Mouse (Mus musculus) frontal cortex, adult 2 months (tissue): ENCODE measurements at regions not wholly inside any gene's neighbourhood (a gene's known extent, or its start where the extent isn't known, plus 50 kb on each side); places are given as distances from the start of the nearest gene placed in this dataset.

Source experiments
- DNase-seq, 2 experiments: peaks; one replicate each; pipeline ENCODE4 v3.0.0; 2022; ENCODE audit warnings: low spot score in 1 of 2; ENCODE audit errors: extremely low spot score in 1 of 2

- no peak for DNase-seq
Measured at GRCm38 (mm10) chr10:96847433-96848165, 230.8 kb downstream of the Btg1 start.

GRCm38 (mm10) chr10:96848496-96848895 is 231.7 kb downstream of the Btg1 start:
- DNase-seq, result no peak

- no peak for DNase-seq
Measured at GRCm38 (mm10) chr10:96860366-96860765, 243.6 kb downstream of the Btg1 start.

GRCm38 (mm10) chr10:96863230-96863629 is 246.4 kb downstream of the Btg1 start:
- DNase-seq, result no peak

- DNase-seq, result no peak
Measured at GRCm38 (mm10) chr10:96866468-96866867, 249.7 kb downstream of the Btg1 start.

- no peak for DNase-seq
Measured at GRCm38 (mm10) chr10:96871559-96872160, 254.9 kb downstream of the Btg1 start.

GRCm38 (mm10) chr10:96874646-96875045 is 257.8 kb downstream of the Btg1 start:
- DNase-seq, result no peak

- DNase-seq, result no peak
Measured at GRCm38 (mm10) chr10:96875676-96876075, 258.9 kb downstream of the Btg1 start.

- DNase-seq, result no peak
Measured at GRCm38 (mm10) chr10:96879425-96879824, 262.6 kb downstream of the Btg1 start.

- DNase-seq, result no peak
Measured at GRCm38 (mm10) chr10:96880771-96881170, 264.0 kb downstream of the Btg1 start.

- no peak for DNase-seq
Measured at GRCm38 (mm10) chr10:96881212-96881611, 264.4 kb downstream of the Btg1 start.

- DNase-seq, result no peak
Measured at GRCm38 (mm10) chr10:96881660-96882059, 264.9 kb downstream of the Btg1 start.

- no peak for DNase-seq
Measured at GRCm38 (mm10) chr10:96901150-96901549, 284.3 kb downstream of the Btg1 start.

- DNase-seq, result no peak
Measured at GRCm38 (mm10) chr10:96905098-96905809, 288.4 kb downstream of the Btg1 start.

GRCm38 (mm10) chr10:96909661-96910315 is 293.0 kb downstream of the Btg1 start:
- no peak for DNase-seq

- peak in 1 of 2 experiments; percentile 11 for DNase-seq
Measured at GRCm38 (mm10) chr10:96921181-96921580, 304.4 kb downstream of the Btg1 start.

- DNase-seq, result no peak
Measured at GRCm38 (mm10) chr10:96924266-96924672, 307.5 kb downstream of the Btg1 start.

- DNase-seq, result no peak
Measured at GRCm38 (mm10) chr10:96924722-96925121, 307.9 kb downstream of the Btg1 start.

- DNase-seq, result no peak
Measured at GRCm38 (mm10) chr10:96925771-96926170, 309.0 kb downstream of the Btg1 start.

- DNase-seq, result peak in 1 of 2 experiments; percentile 65
Measured at GRCm38 (mm10) chr10:96934661-96935060, 317.9 kb downstream of the Btg1 start.

- DNase-seq, result no peak
Measured at GRCm38 (mm10) chr10:96940887-96941518, 324.2 kb downstream of the Btg1 start.
